Mouse (Mus musculus) liver, embryonic 14.5 days (tissue): ENCODE measurements around the gene Dock9. TPM values are rescaled to one million over a fixed set of nuclear protein-coding genes. Genes with fewer than 3 reads are reported as not detected.

ENCODE experiments used
- ATAC-seq: fragments of 200-750 bp; cut with Nextera tagmentation; 2 replicates; pipeline ENCODE4 v1.8.0; 2017; ENCODE audit warnings: moderate number of reproducible peaks, mild to moderate bottlenecking, moderate library complexity; ENCODE audit not compliant: insufficient read depth
- DNase-seq, 3 experiments: peaks; one replicate each; pipeline ENCODE4 v3.0.0-alpha.2; 2012 to 2013; ENCODE audit warnings: low read depth in 3 of 3, low spot score in 3 of 3
- H3K27ac ChIP-seq: fragments of 300-500 bp; sonication (generic); 2 replicates; pipeline ENCODE4 v1.5.1; 2014; ENCODE audit warnings: moderate library complexity, mild to moderate bottlenecking, control low read depth, inconsistent platforms
- H3K27me3 ChIP-seq: fragments of 300-500 bp; sonication (generic); 2 replicates; pipeline ENCODE4 v1.6.1; 2014; ENCODE audit warnings: mild to moderate bottlenecking, low read length, moderate library complexity; ENCODE audit not compliant: control insufficient read depth, insufficient read depth
- H3K36me3 ChIP-seq: fragments of 300-500 bp; sonication (generic); replicated peaks from 2 replicates; pipeline ENCODE4 v1.6.1; 2014; ENCODE audit warnings: low read depth; ENCODE audit not compliant: control insufficient read depth, insufficient read depth
- H3K4me1 ChIP-seq, 2 experiments: fragments of 200-500 bp in 1 of 2; fragments of 300-500 bp in 1 of 2; sonication (generic) in 1 of 2; replicated peaks; 2 replicates each; pipeline ENCODE4 v1.6.1; 2012 to 2014; ENCODE audit warnings: antibody characterized with exemption in 1 of 2, inconsistent platforms in 1 of 2, low read length in 1 of 2; ENCODE audit not compliant: control insufficient read depth in 2 of 2, insufficient read depth in 2 of 2
- H3K4me2 ChIP-seq: fragments of 300-500 bp; sonication (generic); 2 replicates; pipeline ENCODE4 v1.6.1; 2014; ENCODE audit warnings: low read depth, mild to moderate bottlenecking, control low read depth, moderate library complexity
- H3K4me3 ChIP-seq, 2 experiments: fragments of 200-500 bp in 1 of 2; fragments of 300-500 bp in 1 of 2; sonication (generic) in 1 of 2; 2 replicates each; pipeline ENCODE4 v1.5.1; 2012 to 2014; ENCODE audit warnings: low read depth in 2 of 2, low read length in 2 of 2, mild to moderate bottlenecking in 2 of 2, control low read depth in 1 of 2, inconsistent platforms in 1 of 2, moderate library complexity in 1 of 2; ENCODE audit not compliant: insufficient read depth in 1 of 2
- H3K9ac ChIP-seq: fragments of 300-500 bp; sonication (generic); replicated peaks from 2 replicates; pipeline ENCODE4 v1.6.1; 2014; ENCODE audit warnings: mild to moderate bottlenecking, control low read depth, moderate library complexity
- H3K9me3 ChIP-seq: fragments of 300-500 bp; sonication (generic); 2 replicates; pipeline ENCODE4 v1.6.1; 2016; ENCODE audit warnings: low read length, mixed read lengths; ENCODE audit not compliant: control insufficient read depth
- CTCF ChIP-seq: IDR thresholded peaks from 2 replicates; pipeline ENCODE4 v1.5.1; 2016; ENCODE audit warnings: antibody characterized with exemption, low read depth, control low read depth
- EP300 ChIP-seq: IDR thresholded peaks from 2 replicates; pipeline ENCODE4 v1.6.1; 2016; ENCODE audit warnings: antibody characterized with exemption, low read depth
- WGBS: fragments of 180-500 bp; shearing (Covaris S2); extraction: QIAGEN DNeasy Blood & Tissue Kit; methylation state at CpG from one replicate; pipeline ENCODE4 v1.1.7; 2014; ENCODE audit not compliant: insufficient replicate concordance; 5-methylcytosine and 5-hydroxymethylcytosine counted together
- polyA plus RNA-seq, 2 experiments: library from polyadenylated mRNA; depleted of rRNA in 1 of 2; stranded (reverse) in 1 of 2; unstranded in 1 of 2; fragments of >200 nt; fragmentation: Nextera tagmentation in 1 of 2; extraction: Ambion mirVana in 1 of 2; gene quantifications; 2 replicates each; pipeline versions ENCODE4 v1.2.1 to v1.2.3; 2012 to 2014

Gene Dock9
- polyA plus RNA-seq (2012; rRNA removed) (1.5 and 1.8 TPM in 2 replicates), polyA plus RNA-seq (2014; fragmentation: Nextera tagmentation; extraction: Ambion mirVana) (1.2 and 1.4 TPM in 2 replicates)

DNA sequence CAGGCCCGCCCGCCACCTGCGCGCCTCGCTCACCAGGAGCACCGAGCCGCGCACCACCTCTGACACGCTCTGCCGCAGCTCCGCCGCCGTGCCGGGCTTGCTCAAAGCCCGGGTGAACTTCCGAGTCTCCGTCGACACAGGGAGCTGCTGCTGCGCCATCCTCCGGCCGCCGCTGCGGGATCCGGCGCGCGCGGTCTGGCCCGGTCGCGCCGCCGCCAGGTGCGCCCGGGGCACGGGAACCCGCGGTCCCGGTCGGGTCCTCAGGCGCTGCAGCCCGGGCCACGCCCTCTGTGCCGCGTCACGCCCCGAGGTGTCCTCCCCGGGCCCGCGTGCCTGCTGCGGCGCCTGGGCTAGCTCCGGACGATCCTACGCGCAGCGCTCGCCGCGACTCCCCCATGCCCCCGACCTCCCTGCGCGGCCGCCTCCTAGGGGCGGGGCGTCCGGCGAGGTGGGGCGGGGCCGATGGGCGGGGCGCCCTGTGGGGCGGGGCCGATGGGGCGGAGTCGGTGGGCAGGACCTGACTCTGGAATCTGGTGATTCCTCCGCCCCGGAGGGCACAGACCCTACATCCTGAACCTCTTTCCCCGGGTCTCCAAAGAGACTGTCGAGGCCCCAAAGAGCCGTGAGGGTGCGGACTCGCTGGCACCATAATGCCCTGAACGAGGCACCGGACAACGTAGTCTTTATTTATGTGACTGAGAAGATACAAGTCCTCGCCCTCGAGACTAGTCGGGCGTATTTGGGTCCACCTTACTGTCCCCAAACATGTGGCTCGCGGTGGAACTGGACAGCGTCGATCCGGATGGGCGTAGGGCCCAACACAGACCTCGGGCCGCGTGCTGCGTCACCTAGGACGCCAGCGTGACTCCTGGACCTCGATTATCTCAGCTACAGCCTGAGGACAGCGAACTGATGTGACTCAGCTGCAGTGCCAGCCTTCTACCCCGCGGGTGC lies at the start of gene Dock9:
Dock9 (minus strand) TSS at position 381 of the 954 bp plus-strand sequence.
- ATAC-seq = peak; percentile 86
- TF ChIP-seq CTCF (no peak; the same call in 1 of the 2 replicates), EP300 (no peak)

GRCm38 (mm10) chr14:121844486-121844885 lies 46.8 kb upstream of the Dock9 start:
- H3K27me3 ChIP-seq = no peaks in the 10 kb centered on the region
- H3K4me1 ChIP-seq = no peaks in the 10 kb centered on the region
- no peak for ATAC-seq
- H3K9ac ChIP-seq = no peak overlapping the region
- H3K4me2 ChIP-seq = no peak overlapping the region
- no peak for TF ChIP-seq CTCF
- no peak for TF ChIP-seq EP300
- no peak for DNase-seq
- no peak overlapping the region for H3K27ac ChIP-seq
- no peaks in the 10 kb centered on the region for H3K36me3 ChIP-seq
- H3K9me3 ChIP-seq = no peaks in the 10 kb centered on the region
- no peak overlapping the region for H3K4me3 ChIP-seq
- 48% methylated on average over 8 of the region's 8 CpGs for WGBS

More for the DNA sequence above, at the start of gene Dock9:
- Histone ChIP-seq H3K27ac (peak within 1 kb of the TSS; percentile 61), H3K4me1 (peaks cover 3 to 8% of the 10 kb centered on the region in 2 experiments; a peak in 3 of 4 replicates), H3K9me3 (no peaks in the 10 kb centered on the region), H3K9ac (peak within 1 kb of the TSS; percentile 46), H3K4me3 (peak within 1 kb of the TSS; percentile 62 to 64), H3K4me2 (peak within 1 kb of the TSS; percentile 87), H3K27me3 (peaks cover 8% of the 10 kb centered on the region), H3K36me3 (no peaks in the 10 kb centered on the region)
- DNase-seq = peak; percentile 52 to 68 (median 55)
- under 1% methylated on average over 96 of the region's 106 CpGs for WGBS

GRCm38 (mm10) chr14:121840217-121840616 lies 42.6 kb upstream of the Dock9 start:
- Histone ChIP-seq H3K36me3 (no peaks in the 10 kb centered on the region), H3K4me2 (no peak overlapping the region), H3K4me1 (no peaks in the 10 kb centered on the region), H3K9me3 (no peaks in the 10 kb centered on the region), H3K27ac (no peak overlapping the region), H3K4me3 (no peak overlapping the region), H3K9ac (no peak overlapping the region), H3K27me3 (no peaks in the 10 kb centered on the region)
- DNase-seq = no peak
- 49% methylated on average over 8 of the region's 8 CpGs for whole genome bisulfite sequencing
- TF ChIP-seq EP300 (no peak), CTCF (no peak)
- no peak for ATAC-seq

DNA sequence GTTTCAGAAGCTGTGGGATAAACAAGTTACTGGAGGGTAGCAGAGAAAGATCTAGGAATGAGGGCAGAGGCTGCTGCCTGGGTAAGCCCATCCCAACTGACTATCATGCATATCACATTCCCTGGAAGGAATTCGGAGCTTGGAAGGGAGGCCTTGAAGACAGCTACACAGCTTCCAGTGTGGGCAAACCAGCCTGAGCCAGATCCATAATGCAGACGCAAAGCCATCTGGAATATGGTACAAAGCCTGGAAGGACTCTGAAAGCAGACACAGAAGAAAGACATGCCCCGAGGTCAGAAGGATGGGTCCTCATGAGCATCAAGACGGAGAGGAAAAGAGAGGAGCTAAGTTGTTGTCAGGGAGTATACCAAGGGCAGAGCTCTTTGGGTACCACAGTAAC lies 40.5 kb upstream of the Dock9 start:
- ATAC-seq (no peak), DNase-seq (no peak)
- Histone ChIP-seq H3K9ac (no peak overlapping the region), H3K4me1 (no peaks in the 10 kb centered on the region), H3K27me3 (no peaks in the 10 kb centered on the region), H3K9me3 (no peaks in the 10 kb centered on the region), H3K36me3 (no peaks in the 10 kb centered on the region), H3K4me3 (no peak overlapping the region), H3K4me2 (no peak overlapping the region), H3K27ac (no peak overlapping the region)
- 65% methylated on average over 4 of the region's 4 CpGs for WGBS
- TF ChIP-seq EP300 (no peak), CTCF (no peak)

- 56% methylated on average over 2 of the region's 2 CpGs for WGBS
- TF ChIP-seq EP300 = no peak
- no peaks in the 10 kb centered on the region for H3K36me3 ChIP-seq
- no peak overlapping the region for H3K9ac ChIP-seq
- DNase-seq (no peak), ATAC-seq (no peak)
- H3K27ac ChIP-seq = no peak overlapping the region
- H3K4me2 ChIP-seq = no peak overlapping the region
- no peaks in the 10 kb centered on the region for H3K27me3 ChIP-seq
- H3K4me1 ChIP-seq = no peaks in the 10 kb centered on the region
- H3K4me3 ChIP-seq = no peak overlapping the region
- H3K9me3 ChIP-seq = no peaks in the 10 kb centered on the region
These were observed 35.4 kb upstream of the Dock9 start for GRCm38 (mm10) chr14:121833001-121833520.
